Mouse (Mus musculus) megakaryocyte-erythroid progenitor cell, adult 5-6 weeks (primary cell): ENCODE data around the gene Anks1. TPM values are rescaled to one million over a fixed set of nuclear protein-coding genes. Genes with fewer than 3 reads are reported as not detected.

Experiments used
- ATAC-seq: replicated peaks from 2 replicates; pipeline ENCODE4 v1.8.0; 2016; ENCODE audit warnings: mild to moderate bottlenecking, inconsistent platforms; ENCODE audit not compliant: severe bottlenecking, poor library complexity, low FRiP score, low TSS enrichment
- total RNA-seq, 2 experiments: library from RNA; stranded (forward) in 1 of 2; stranded (reverse) in 1 of 2; fragments of 200-1000, 215-1000 nt in 1 of 2; fragments of >200 nt in 1 of 2; fragmentation: Nextera tagmentation in 1 of 2; gene quantifications; 2 replicates each; pipeline ENCODE4 v1.2.3; 2014 to 2017

Gene Anks1
- total RNA-seq, 2 experiments from 2014 or later = 21.0 to 62.4 TPM

GRCm38 (mm10) chr17:28101902-28102319 lies 192.8 kb downstream of the Anks1 start:
- ATAC-seq = no peak

- ATAC-seq = no peak
These were observed 195.3 kb downstream of the Anks1 start for GRCm38 (mm10) chr17:28104416-28104815.

GRCm38 (mm10) chr17:28106352-28106751 lies 197.2 kb downstream of the Anks1 start:
- ATAC-seq = no peak

DNA sequence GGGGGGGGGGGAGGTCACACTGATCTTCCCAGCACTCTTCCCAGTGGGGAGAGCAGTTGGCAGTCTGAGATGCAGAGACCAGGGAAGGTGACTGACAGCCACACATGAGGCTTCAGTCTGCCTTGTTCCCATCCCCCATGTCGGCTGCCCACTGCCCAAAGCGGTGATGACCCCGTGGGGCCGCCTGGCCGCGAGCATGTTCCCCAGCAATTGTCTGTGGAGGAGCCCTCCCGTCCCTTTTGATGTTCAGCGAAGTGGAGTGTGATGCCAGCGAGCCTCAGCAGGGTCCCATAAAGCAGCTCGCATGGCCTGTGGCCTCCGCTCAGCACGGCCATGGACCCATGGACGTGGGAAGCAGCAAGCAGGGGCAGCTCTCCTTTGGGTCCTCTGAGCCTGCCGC lies 198.2 kb downstream of the Anks1 start:
- ATAC-seq = no peak

GRCm38 (mm10) chr17:28112266-28112665 lies 203.2 kb downstream of the Anks1 start:
- no peak for ATAC-seq

Other genes with a start within 250 kb of the Anks1 start
- not detected in 2 replicates for gene Spdef, start 180.4 kb upstream of the Anks1 start, total RNA-seq (2014; fragmentation: Nextera tagmentation)
- not detected in 2 replicates for gene Spdef, start 180.4 kb upstream of the Anks1 start, total RNA-seq (2017)
- gene D17Wsu92e, start 88.7 kb upstream of the Anks1 start, total RNA-seq (2014; fragmentation: Nextera tagmentation) = 66.2 and 76.6 TPM in 2 replicates
- 90.1 and 90.5 TPM in 2 replicates for gene D17Wsu92e, start 88.7 kb upstream of the Anks1 start, total RNA-seq (2017)
- 160 and 260 TPM in 2 replicates for gene Snrpc, start 71.2 kb upstream of the Anks1 start, total RNA-seq (2014; fragmentation: Nextera tagmentation)
- gene Snrpc, start 71.2 kb upstream of the Anks1 start, total RNA-seq (2017) = 123 and 157 TPM in 2 replicates
- 28.6 and 28.8 TPM in 2 replicates for gene Uhrf1bp1, start 52.9 kb upstream of the Anks1 start, total RNA-seq (2014; fragmentation: Nextera tagmentation)
- gene Uhrf1bp1, start 52.9 kb upstream of the Anks1 start, total RNA-seq (2017) = 14.1 and 15.1 TPM in 2 replicates
- gene Taf11, start 538 bp downstream of the Anks1 start, total RNA-seq (2014; fragmentation: Nextera tagmentation) = 42.6 and 44.6 TPM in 2 replicates
- gene Taf11, start 538 bp downstream of the Anks1 start, total RNA-seq (2017) = 38.1 and 40.8 TPM in 2 replicates
- 2.2 TPM in 1 of 2 replicates, not detected in the other for gene Tcp11, start 171.3 kb downstream of the Anks1 start, total RNA-seq (2014; fragmentation: Nextera tagmentation)
- 0.09 and 0.50 TPM in 2 replicates for gene Tcp11, start 171.3 kb downstream of the Anks1 start, total RNA-seq (2017)
- not detected in 2 replicates for gene Scube3, start 232.8 kb downstream of the Anks1 start, total RNA-seq (2014; fragmentation: Nextera tagmentation)
- 0.15 TPM in 1 of 2 replicates, not detected in the other for gene Scube3, start 232.8 kb downstream of the Anks1 start, total RNA-seq (2017)